Mouse (Mus musculus) cortical plate, adult 2 months (tissue): ENCODE results near the gene Ubox5.

Experiments
- CTCF ChIP-seq: fragments of 200-500 bp; IDR thresholded peaks from 2 replicates; pipeline ENCODE4 v1.5.1; 2011; ENCODE audit warnings: mild to moderate bottlenecking, control low read depth, low read length; ENCODE audit not compliant: insufficient read depth; ENCODE audit errors: extremely low read depth
- POLR2A ChIP-seq: fragments of 200-500 bp; IDR thresholded peaks from 2 replicates; pipeline ENCODE4 v1.6.1; 2011; ENCODE audit warnings: mild to moderate bottlenecking, low read length, control low read depth; ENCODE audit not compliant: insufficient read depth; ENCODE audit errors: extremely low read depth

GRCm38 (mm10) chr2:130586016-130586415 lies 43.8 kb downstream of the Ubox5 start:
- TF ChIP-seq POLR2A, result no peak
- no peak for TF ChIP-seq CTCF
